Mouse (Mus musculus) liver, embryonic 14.5 days (tissue): ENCODE results near the gene Ntn5. TPM values are rescaled to one million over a fixed set of nuclear protein-coding genes. Genes with fewer than 3 reads are reported as not detected.
A peak's percentile ranks its signal among the peaks of the same experiment; 100 is the strongest.

ENCODE experiments used
- ATAC-seq: fragments of 200-750 bp; cut with Nextera tagmentation; 2 replicates; pipeline ENCODE4 v1.8.0; 2017; ENCODE audit warnings: moderate number of reproducible peaks, mild to moderate bottlenecking, moderate library complexity; ENCODE audit not compliant: insufficient read depth
- DNase-seq, 3 experiments: peaks; one replicate each; pipeline ENCODE4 v3.0.0-alpha.2; 2012 to 2013; ENCODE audit warnings: low read depth in 3 of 3, low spot score in 3 of 3
- H3K27ac ChIP-seq: fragments of 300-500 bp; sonication (generic); 2 replicates; pipeline ENCODE4 v1.5.1; 2014; ENCODE audit warnings: moderate library complexity, mild to moderate bottlenecking, control low read depth, inconsistent platforms
- H3K27me3 ChIP-seq: fragments of 300-500 bp; sonication (generic); 2 replicates; pipeline ENCODE4 v1.6.1; 2014; ENCODE audit warnings: mild to moderate bottlenecking, low read length, moderate library complexity; ENCODE audit not compliant: control insufficient read depth, insufficient read depth
- H3K36me3 ChIP-seq: fragments of 300-500 bp; sonication (generic); replicated peaks from 2 replicates; pipeline ENCODE4 v1.6.1; 2014; ENCODE audit warnings: low read depth; ENCODE audit not compliant: control insufficient read depth, insufficient read depth
- H3K4me1 ChIP-seq, 2 experiments: fragments of 200-500 bp in 1 of 2; fragments of 300-500 bp in 1 of 2; sonication (generic) in 1 of 2; replicated peaks; 2 replicates each; pipeline ENCODE4 v1.6.1; 2012 to 2014; ENCODE audit warnings: antibody characterized with exemption in 1 of 2, inconsistent platforms in 1 of 2, low read length in 1 of 2; ENCODE audit not compliant: control insufficient read depth in 2 of 2, insufficient read depth in 2 of 2
- H3K4me2 ChIP-seq: fragments of 300-500 bp; sonication (generic); 2 replicates; pipeline ENCODE4 v1.6.1; 2014; ENCODE audit warnings: low read depth, mild to moderate bottlenecking, control low read depth, moderate library complexity
- H3K4me3 ChIP-seq, 2 experiments: fragments of 200-500 bp in 1 of 2; fragments of 300-500 bp in 1 of 2; sonication (generic) in 1 of 2; 2 replicates each; pipeline ENCODE4 v1.5.1; 2012 to 2014; ENCODE audit warnings: low read depth in 2 of 2, low read length in 2 of 2, mild to moderate bottlenecking in 2 of 2, control low read depth in 1 of 2, inconsistent platforms in 1 of 2, moderate library complexity in 1 of 2; ENCODE audit not compliant: insufficient read depth in 1 of 2
- H3K9ac ChIP-seq: fragments of 300-500 bp; sonication (generic); replicated peaks from 2 replicates; pipeline ENCODE4 v1.6.1; 2014; ENCODE audit warnings: mild to moderate bottlenecking, control low read depth, moderate library complexity
- H3K9me3 ChIP-seq: fragments of 300-500 bp; sonication (generic); 2 replicates; pipeline ENCODE4 v1.6.1; 2016; ENCODE audit warnings: low read length, mixed read lengths; ENCODE audit not compliant: control insufficient read depth
- CTCF ChIP-seq: IDR thresholded peaks from 2 replicates; pipeline ENCODE4 v1.5.1; 2016; ENCODE audit warnings: antibody characterized with exemption, low read depth, control low read depth
- EP300 ChIP-seq: IDR thresholded peaks from 2 replicates; pipeline ENCODE4 v1.6.1; 2016; ENCODE audit warnings: antibody characterized with exemption, low read depth
- WGBS: fragments of 180-500 bp; shearing (Covaris S2); extraction: QIAGEN DNeasy Blood & Tissue Kit; methylation state at CpG from one replicate; pipeline ENCODE4 v1.1.7; 2014; ENCODE audit not compliant: insufficient replicate concordance; 5-methylcytosine and 5-hydroxymethylcytosine counted together
- polyA plus RNA-seq, 2 experiments: library from polyadenylated mRNA; depleted of rRNA in 1 of 2; stranded (reverse) in 1 of 2; unstranded in 1 of 2; fragments of >200 nt; fragmentation: Nextera tagmentation in 1 of 2; extraction: Ambion mirVana in 1 of 2; gene quantifications; 2 replicates each; pipeline versions ENCODE4 v1.2.1 to v1.2.3; 2012 to 2014

Gene Ntn5
- polyA plus RNA-seq, 2 experiments = not detected

GRCm38 (mm10) chr7:45699523-45700141 lies 15.8 kb downstream of the Ntn5 start, which contains the start of gene Car11:
Gene Car11 (plus strand): TSS chr7:45699843.
- H3K27me3 ChIP-seq = peaks cover 31% of the 10 kb centered on the region
- H3K9me3 ChIP-seq = no peaks in the 10 kb centered on the region
- no peak for DNase-seq
- TF ChIP-seq CTCF = no peak
- no peak for TF ChIP-seq EP300
- no peak within 1 kb of the TSS; a peak in 1 of 4 replicates for H3K4me3 ChIP-seq
- H3K4me1 ChIP-seq = peaks cover 8 to 10% of the 10 kb centered on the region in 2 experiments
- no peak within 1 kb of the TSS for H3K27ac ChIP-seq
- ATAC-seq = no peak
- 5% methylated on average over 35 of the region's 36 CpGs for WGBS
- no peaks in the 10 kb centered on the region for H3K36me3 ChIP-seq
- peak within 1 kb of the TSS; percentile 36 for H3K4me2 ChIP-seq
- H3K9ac ChIP-seq = no peak within 1 kb of the TSS

DNA sequence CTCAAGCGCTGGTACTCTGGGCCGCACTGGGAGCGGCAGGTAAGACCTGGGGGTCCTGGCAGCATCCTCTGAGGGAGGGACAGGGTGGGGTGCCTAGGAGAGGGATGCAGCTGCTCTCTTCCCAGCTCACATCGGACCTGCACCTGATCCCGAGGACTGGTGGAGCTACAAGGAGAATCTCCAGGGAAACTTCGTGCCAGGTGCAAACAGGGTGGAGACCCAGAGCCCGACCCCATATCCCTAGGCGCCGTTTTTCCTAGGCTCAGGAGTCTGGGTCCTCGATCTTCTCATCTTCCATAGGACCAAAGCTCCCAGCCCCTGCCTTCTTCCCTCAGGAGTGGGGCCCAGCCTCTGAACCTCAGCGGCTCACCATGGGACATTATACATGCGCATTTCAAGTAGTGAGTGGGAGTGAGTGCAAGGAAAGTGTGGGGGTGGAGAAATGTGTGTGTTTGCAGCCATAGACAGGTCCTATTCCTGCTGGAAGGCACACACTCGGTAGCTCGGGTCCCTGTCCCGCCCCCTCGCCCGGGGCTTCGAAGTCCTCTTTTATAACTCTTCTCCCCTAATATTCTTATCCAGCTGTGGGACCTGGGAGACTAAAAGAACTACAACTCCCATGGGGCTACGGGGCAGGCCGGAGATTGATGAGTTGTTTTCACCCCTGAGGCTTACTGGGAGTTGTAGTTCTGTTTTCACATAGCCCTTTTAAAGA lies 16.6 kb downstream of the Ntn5 start:
- Histone ChIP-seq H3K4me2 (peak overlapping the region; percentile 36), H3K9ac (no peak overlapping the region), H3K4me1 (peaks cover 9 to 10% of the 10 kb centered on the region in 2 experiments), H3K9me3 (no peaks in the 10 kb centered on the region), H3K27me3 (peaks cover 31% of the 10 kb centered on the region), H3K27ac (no peak overlapping the region), H3K4me3 (no peak overlapping the region), H3K36me3 (no peaks in the 10 kb centered on the region)
- 1% methylated on average over 20 of the region's 20 CpGs for WGBS
- ATAC-seq (no peak), DNase-seq (no peak)
- no peak for TF ChIP-seq CTCF
- TF ChIP-seq EP300 = no peak

- H3K4me2 ChIP-seq = no peak overlapping the region
- peaks cover 31% of the 10 kb centered on the region for H3K27me3 ChIP-seq
- peaks cover 15 to 16% of the 10 kb centered on the region in 2 experiments for H3K4me1 ChIP-seq
- no peaks in the 10 kb centered on the region for H3K9me3 ChIP-seq
- H3K27ac ChIP-seq = no peak overlapping the region
- no peaks in the 10 kb centered on the region for H3K36me3 ChIP-seq
- H3K4me3 ChIP-seq = no peak overlapping the region
- ATAC-seq (no peak), DNase-seq (no peak)
- WGBS = 32% methylated on average over 11 of the region's 11 CpGs
- no peak for TF ChIP-seq CTCF
- no peak for TF ChIP-seq EP300
- H3K9ac ChIP-seq = no peak overlapping the region
These were observed 17.2 kb downstream of the Ntn5 start for GRCm38 (mm10) chr7:45701072-45701471.

GRCm38 (mm10) chr7:45701607-45702006 lies 17.8 kb downstream of the Ntn5 start:
- Histone ChIP-seq H3K27me3 (peaks cover 31% of the 10 kb centered on the region), H3K9me3 (no peaks in the 10 kb centered on the region), H3K4me2 (no peak overlapping the region), H3K9ac (no peak overlapping the region), H3K36me3 (no peaks in the 10 kb centered on the region), H3K27ac (no peak overlapping the region), H3K4me1 (peaks cover 17 to 19% of the 10 kb centered on the region in 2 experiments), H3K4me3 (no peak overlapping the region)
- TF ChIP-seq EP300 (no peak), CTCF (no peak)
- ATAC-seq (no peak), DNase-seq (no peak)
- 72% methylated on average over 11 of the region's 11 CpGs for WGBS

DNA sequence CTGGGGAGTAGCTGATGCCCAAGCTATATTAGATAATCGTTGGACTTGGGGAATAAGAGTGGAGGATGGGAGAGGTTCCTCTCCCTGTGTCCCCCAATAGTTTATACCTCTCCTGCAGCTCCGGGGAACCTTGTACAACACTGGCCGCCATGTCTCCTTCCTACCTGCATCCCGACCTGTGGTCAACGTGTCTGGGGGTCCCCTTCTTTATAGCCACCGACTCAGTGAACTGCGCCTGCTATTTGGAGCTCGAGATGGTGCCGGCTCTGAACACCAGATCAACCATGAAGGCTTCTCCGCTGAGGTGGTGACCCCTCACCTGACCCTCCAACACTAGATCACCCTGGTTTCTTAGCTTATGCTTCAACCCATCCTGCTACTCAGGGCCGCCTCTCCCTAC lies 18.5 kb downstream of the Ntn5 start:
- Histone ChIP-seq H3K9me3 (no peaks in the 10 kb centered on the region), H3K4me3 (no peak overlapping the region), H3K27me3 (peaks cover 31% of the 10 kb centered on the region), H3K36me3 (no peaks in the 10 kb centered on the region), H3K4me2 (no peak overlapping the region), H3K27ac (no peak overlapping the region), H3K9ac (no peak overlapping the region), H3K4me1 (peaks cover 21 to 23% of the 10 kb centered on the region in 2 experiments)
- ATAC-seq = no peak
- no peak for DNase-seq
- 76% methylated on average over 11 of the region's 11 CpGs for WGBS
- TF ChIP-seq CTCF (no peak), EP300 (no peak)
